Mouse (Mus musculus) bone marrow, adult 2 months (tissue): Measurements from ENCODE around the gene Ucp3. TPM values are rescaled to one million over a fixed set of nuclear protein-coding genes. Genes with fewer than 3 reads are reported as not detected.
A peak's percentile ranks its signal among the peaks of the same experiment; 100 is the strongest.

Experiments
- H3K27ac ChIP-seq: fragments of 200-500 bp; 2 replicates; pipeline ENCODE4 v1.5.1; 2012; ENCODE audit warnings: low read depth, mild to moderate bottlenecking, control low read depth, inconsistent platforms, low read length; ENCODE audit not compliant: control insufficient read depth, poor library complexity, insufficient read depth
- H3K4me1 ChIP-seq: fragments of 200-500 bp; 2 replicates; pipeline ENCODE4 v1.6.1; 2011; ENCODE audit warnings: low read length; ENCODE audit not compliant: control insufficient read depth, insufficient read depth
- H3K4me3 ChIP-seq: fragments of 200-500 bp; replicated peaks from 2 replicates; pipeline ENCODE3; 2011; ENCODE audit warnings: mild to moderate bottlenecking, low read depth, low read length, control low read depth; ENCODE audit not compliant: control insufficient read depth
- CTCF ChIP-seq: fragments of 200-500 bp; IDR thresholded peaks from 2 replicates; pipeline ENCODE4 v1.5.1; 2011; ENCODE audit warnings: low read length, control low read depth; ENCODE audit not compliant: control insufficient read depth, insufficient read depth
- POLR2A ChIP-seq: fragments of 200-500 bp; IDR thresholded peaks from 2 replicates; pipeline ENCODE4 v1.6.1; 2011; ENCODE audit warnings: low read depth, mild to moderate bottlenecking, control low read depth, low read length, borderline replicate concordance; ENCODE audit not compliant: control insufficient read depth
- WGBS: fragments of 180-500 bp; shearing (Covaris S2); methylation state at CpG from one replicate; pipeline ENCODE4 v1.1.7; 2018; 5-methylcytosine and 5-hydroxymethylcytosine counted together
- polyA plus RNA-seq: library from polyadenylated mRNA; stranded (reverse); fragments of >200 nt; gene quantifications from 2 replicates; pipeline ENCODE4 v1.2.4, GENCODE M21; 2011; ENCODE audit warnings: low replicate concordance; ENCODE audit not compliant: missing spikeins, insufficient read depth, insufficient read length

Ucp3 gene
- polyA plus RNA-seq, 1 experiment: 0.77 TPM

- TF ChIP-seq POLR2A: no peak
- no peaks in the 10 kb centered on the region; the same call in 1 of the 2 replicates for H3K4me1 ChIP-seq
- WGBS: 2% methylated on average over 19 of the region's 19 CpGs
- peak overlapping the region; percentile 92 for H3K27ac ChIP-seq
- peak overlapping the region; percentile 82 for H3K4me3 ChIP-seq
These were observed 21.0 kb downstream of the Ucp3 start for GRCm38 (mm10) chr7:100493484-100494414.

- TF ChIP-seq POLR2A (no peak), CTCF (no peak)
- 25% methylated on average over 7 of the region's 7 CpGs for WGBS
- Histone ChIP-seq H3K4me1 (no peaks in the 10 kb centered on the region; the same call in 1 of the 2 replicates), H3K4me3 (peak overlapping the region; percentile 82), H3K27ac (peak overlapping the region; percentile 92)
These were observed 21.6 kb downstream of the Ucp3 start for GRCm38 (mm10) chr7:100494415-100494831.

- peak overlapping the region; percentile 82 for H3K4me3 ChIP-seq
- H3K27ac ChIP-seq: peak overlapping the region; percentile 92
- 14% methylated on average over 8 of the region's 8 CpGs for WGBS
- H3K4me1 ChIP-seq: no peaks in the 10 kb centered on the region; the same call in 1 of the 2 replicates
- TF ChIP-seq POLR2A: no peak
- no peak for TF ChIP-seq CTCF
These were observed 22.3 kb downstream of the Ucp3 start for GRCm38 (mm10) chr7:100495042-100495441.

GRCm38 (mm10) chr7:100495581-100496251, 22.9 kb downstream of the Ucp3 start:
- WGBS: 6% methylated on average over 11 of the region's 11 CpGs
- no peaks in the 10 kb centered on the region; the same call in 1 of the 2 replicates for H3K4me1 ChIP-seq
- TF ChIP-seq POLR2A: no peak
- TF ChIP-seq CTCF: peak; percentile 11; the same call in 1 of the 2 replicates
- peak overlapping the region; percentile 92 for H3K27ac ChIP-seq
- H3K4me3 ChIP-seq: peak overlapping the region; percentile 82

- TF ChIP-seq CTCF: no peak
- no peak for TF ChIP-seq POLR2A
- WGBS: 57% methylated on average over 6 of the region's 6 CpGs
- no peaks in the 10 kb centered on the region; the same call in 1 of the 2 replicates for H3K4me1 ChIP-seq
- peak overlapping the region; percentile 92 for H3K27ac ChIP-seq
- peak overlapping the region; percentile 65 for H3K4me3 ChIP-seq
These were observed 23.6 kb downstream of the Ucp3 start for GRCm38 (mm10) chr7:100496371-100496770.

- H3K4me3 ChIP-seq: no peak overlapping the region
- peak overlapping the region; percentile 92 for H3K27ac ChIP-seq
- H3K4me1 ChIP-seq: no peaks in the 10 kb centered on the region; the same call in 1 of the 2 replicates
- WGBS: 96% methylated on average over 9 of the region's 9 CpGs
- TF ChIP-seq POLR2A: peak; percentile 17; the same call in 1 of the 2 replicates
- TF ChIP-seq CTCF: no peak
These were observed 24.0 kb downstream of the Ucp3 start for GRCm38 (mm10) chr7:100496791-100497190.

GRCm38 (mm10) chr7:100497402-100497801, 24.6 kb downstream of the Ucp3 start:
- Histone ChIP-seq H3K4me3 (no peak overlapping the region), H3K27ac (no peak overlapping the region), H3K4me1 (peaks cover 1% of the 10 kb centered on the region; the same call in 1 of the 2 replicates)
- TF ChIP-seq POLR2A (no peak), CTCF (no peak)
- WGBS: 87% methylated on average over 4 of the region's 4 CpGs

GRCm38 (mm10) chr7:100497982-100498381, 25.2 kb downstream of the Ucp3 start:
- no peak overlapping the region for H3K4me3 ChIP-seq
- H3K27ac ChIP-seq: no peak overlapping the region
- TF ChIP-seq CTCF (no peak), POLR2A (no peak; the same call in 1 of the 2 replicates)
- peaks cover 6% of the 10 kb centered on the region for H3K4me1 ChIP-seq
- 92% methylated on average over 13 of the region's 13 CpGs for WGBS
